Mouse (Mus musculus): Measurements from ENCODE around the gene Tspan9.

DNA sequence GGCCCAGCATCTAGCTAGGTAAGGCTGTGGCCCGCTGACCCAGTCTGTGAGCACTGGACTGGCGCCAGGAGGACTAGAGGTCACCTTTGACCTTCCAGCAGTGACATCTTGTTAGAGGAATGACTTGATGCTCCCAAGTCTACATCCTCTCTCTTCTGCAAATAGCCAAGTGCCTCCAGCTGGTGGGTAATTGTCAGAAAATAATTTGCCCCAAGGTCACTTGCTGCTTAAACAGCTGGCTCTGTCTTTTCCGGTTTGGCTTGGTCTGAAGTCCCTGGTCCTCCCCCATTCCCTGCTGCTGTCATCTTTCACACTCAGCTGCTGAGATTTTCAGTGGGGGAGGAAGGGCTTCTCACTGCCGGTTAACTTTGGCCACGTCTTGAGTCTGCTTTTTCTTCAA is 210.7 kb downstream of the Tspan9 start:
- TF ChIP-seq CTCF (IDR thresholded peaks at IDR 0.05; ENCODE audit: low read depth) (no peak), EP300 (IDR thresholded peaks at IDR 0.05; ENCODE audit: low read depth) (no peak)

All from liver, postnatal 0 days (tissue).